Mouse (Mus musculus): Measurements from ENCODE around the gene Alcam.

Alcam gene

GRCm38 (mm10) chr16:52292440-52293048 lies 161.3 kb downstream of the Alcam start:
- peak; percentile 60 for DNase-seq (ENCODE audit: extremely low read depth, insufficient read length, low spot score)

- no peak for DNase-seq (ENCODE audit: extremely low read depth, insufficient read length, low spot score)
Measured at GRCm38 (mm10) chr16:52280186-52280585, 173.7 kb downstream of the Alcam start.

GRCm38 (mm10) chr16:52265066-52265465 lies 188.8 kb downstream of the Alcam start:
- no peak for DNase-seq (ENCODE audit: extremely low read depth, insufficient read length, low spot score)

GRCm38 (mm10) chr16:52263751-52264150 lies 190.1 kb downstream of the Alcam start:
- DNase-seq (ENCODE audit: extremely low read depth, insufficient read length, low spot score), result no peak

GRCm38 (mm10) chr16:52262582-52262981 lies 191.3 kb downstream of the Alcam start:
- no peak for DNase-seq (ENCODE audit: extremely low read depth, insufficient read length, low spot score)

GRCm38 (mm10) chr16:52261755-52262154 lies 192.1 kb downstream of the Alcam start:
- DNase-seq (ENCODE audit: extremely low read depth, insufficient read length, low spot score), result no peak

- DNase-seq (ENCODE audit: extremely low read depth, insufficient read length, low spot score), result no peak
Measured at GRCm38 (mm10) chr16:52250935-52251334, 202.9 kb downstream of the Alcam start.

GRCm38 (mm10) chr16:52250196-52250595 lies 203.7 kb downstream of the Alcam start:
- no peak for DNase-seq (ENCODE audit: extremely low read depth, insufficient read length, low spot score)

- no peak for DNase-seq (ENCODE audit: extremely low read depth, insufficient read length, low spot score)
Measured at GRCm38 (mm10) chr16:52243421-52243973, 210.4 kb downstream of the Alcam start.

GRCm38 (mm10) chr16:52242144-52242543 lies 211.7 kb downstream of the Alcam start:
- no peak for DNase-seq (ENCODE audit: extremely low read depth, insufficient read length, low spot score)

GRCm38 (mm10) chr16:52229930-52230329 lies 223.9 kb downstream of the Alcam start:
- no peak for DNase-seq (ENCODE audit: extremely low read depth, insufficient read length, low spot score)

- no peak for DNase-seq (ENCODE audit: extremely low read depth, insufficient read length, low spot score)
Measured at GRCm38 (mm10) chr16:52229446-52229845, 224.4 kb downstream of the Alcam start.

GRCm38 (mm10) chr16:52222896-52223295 lies 231.0 kb downstream of the Alcam start:
- no peak for DNase-seq (ENCODE audit: extremely low read depth, insufficient read length, low spot score)

- no peak for DNase-seq (ENCODE audit: extremely low read depth, insufficient read length, low spot score)
Measured at GRCm38 (mm10) chr16:52219069-52219468, 234.8 kb downstream of the Alcam start.

GRCm38 (mm10) chr16:52210844-52211606 lies 242.8 kb downstream of the Alcam start:
- DNase-seq (ENCODE audit: extremely low read depth, insufficient read length, low spot score), result no peak

GRCm38 (mm10) chr16:52200107-52200506 lies 253.8 kb downstream of the Alcam start:
- DNase-seq (ENCODE audit: extremely low read depth, insufficient read length, low spot score), result no peak
